ENCODE assay signal across 16 mouse cellular contexts in genomic region chr9:31609731-31610130, GRCm38 (mm10).
"Had no signal": no experiment of that assay in that cellular context is flagged by ENCODE, and none has a peak within 500 bp of the region (broad histone marks: within the 10 kb centered on the region; RNA-seq: fewer than 3 reads in every experiment).

No protein-coding gene starts in this region.

- H3K4me1 ChIP-seq: liver, embryonic 13.5 days had no signal

- H3K27ac ChIP-seq: hindbrain, embryonic 10.5 days; hindbrain, embryonic 12.5 days; hindbrain, embryonic 14.5 days; layer of hippocampus, adult 2 months; left cerebral cortex, adult 2 months; limb, embryonic 10.5 days; limb, embryonic 12.5 days; liver, embryonic 13.5 days had no signal

- ATAC-seq: hindbrain, embryonic 16.5 days; inflammation-experienced regulatory T-cells, adult 6 months; intestine, postnatal 0 days had no signal

- H3K27me3 ChIP-seq: heart, embryonic 12.5 days; hindbrain, embryonic 12.5 days; limb, embryonic 12.5 days; liver, embryonic 13.5 days had no signal

- H3K36me3 ChIP-seq: heart, embryonic 12.5 days; hindbrain, embryonic 10.5 days; hindbrain, embryonic 12.5 days; limb, embryonic 10.5 days; limb, embryonic 12.5 days; liver, embryonic 13.5 days had no signal

- H3K4me2 ChIP-seq: heart, embryonic 12.5 days; hindbrain, embryonic 12.5 days; hindbrain, embryonic 14.5 days; limb, embryonic 12.5 days; liver, embryonic 11.5 days; liver, embryonic 13.5 days had no signal

- H3K9me3 ChIP-seq: heart, embryonic 12.5 days; hindbrain, embryonic 10.5 days; hindbrain, embryonic 12.5 days; limb, embryonic 10.5 days; limb, embryonic 12.5 days; liver, embryonic 13.5 days had no signal

- H3K4me3 ChIP-seq: gastrocnemius, adult 2 months; heart, embryonic 12.5 days; hindbrain, embryonic 10.5 days; hindbrain, embryonic 12.5 days; layer of hippocampus, adult 2 months; left cerebral cortex, adult 2 months; limb, embryonic 10.5 days; limb, embryonic 12.5 days; liver, embryonic 13.5 days had no signal

- H3K9ac ChIP-seq: heart, embryonic 12.5 days; hindbrain, embryonic 12.5 days; hindbrain, embryonic 14.5 days; limb, embryonic 12.5 days; liver, embryonic 13.5 days had no signal

- DNase-seq: gastrocnemius, postnatal 25 days; liver; liver, embryonic 13.5 days had no signal
